Mouse (Mus musculus) adrenal gland, adult 2 months (tissue): ENCODE results near the gene En2. TPM values are rescaled to one million over a fixed set of nuclear protein-coding genes. Genes with fewer than 3 reads are reported as not detected.

ENCODE experiments used
- DNase-seq: peaks from one replicate; pipeline ENCODE4 v3.0.0; 2021
- polyA plus RNA-seq: library from polyadenylated mRNA; depleted of rRNA; stranded (reverse); fragments of >200 nt; gene quantifications from 2 replicates; pipeline ENCODE4 v1.2.3, GENCODE M21; 2012
- total RNA-seq, 2 experiments: library from RNA; stranded (reverse); gene quantifications; 2 replicates each; pipeline ENCODE4 v1.2.3; 2021

En2 gene
- total and polyA plus RNA-seq, 3 experiments: 0.07 to 0.17 (median 0.12) TPM

DNA sequence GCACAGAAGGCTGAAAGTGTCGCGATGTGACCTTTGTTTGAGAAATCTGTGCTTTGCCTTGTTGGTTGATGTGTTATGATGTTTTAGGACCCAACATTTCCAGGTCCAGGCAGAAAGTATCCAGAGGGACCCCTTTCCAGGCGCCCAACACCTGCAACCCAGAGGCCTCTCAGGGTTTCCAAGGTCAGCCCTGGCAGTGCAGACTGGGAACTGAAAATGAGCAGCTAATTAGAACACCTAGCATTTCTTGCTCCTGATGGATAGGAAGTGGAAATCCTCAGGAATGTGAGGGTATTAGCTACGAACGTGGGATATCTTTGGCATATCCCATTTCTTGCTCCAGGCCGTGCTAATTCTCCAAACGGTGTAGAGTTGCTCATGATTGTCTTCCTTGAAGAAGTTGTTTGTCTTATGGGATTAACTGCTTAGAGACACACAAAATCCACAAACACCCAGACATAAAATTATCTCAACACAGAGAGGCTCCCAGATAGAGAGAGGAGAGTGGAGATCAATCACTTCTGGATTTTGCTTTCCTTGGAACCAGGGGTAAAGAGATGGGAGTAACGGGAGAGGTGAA is 5.5 kb upstream of the En2 start:
- no peak for DNase-seq

DNA sequence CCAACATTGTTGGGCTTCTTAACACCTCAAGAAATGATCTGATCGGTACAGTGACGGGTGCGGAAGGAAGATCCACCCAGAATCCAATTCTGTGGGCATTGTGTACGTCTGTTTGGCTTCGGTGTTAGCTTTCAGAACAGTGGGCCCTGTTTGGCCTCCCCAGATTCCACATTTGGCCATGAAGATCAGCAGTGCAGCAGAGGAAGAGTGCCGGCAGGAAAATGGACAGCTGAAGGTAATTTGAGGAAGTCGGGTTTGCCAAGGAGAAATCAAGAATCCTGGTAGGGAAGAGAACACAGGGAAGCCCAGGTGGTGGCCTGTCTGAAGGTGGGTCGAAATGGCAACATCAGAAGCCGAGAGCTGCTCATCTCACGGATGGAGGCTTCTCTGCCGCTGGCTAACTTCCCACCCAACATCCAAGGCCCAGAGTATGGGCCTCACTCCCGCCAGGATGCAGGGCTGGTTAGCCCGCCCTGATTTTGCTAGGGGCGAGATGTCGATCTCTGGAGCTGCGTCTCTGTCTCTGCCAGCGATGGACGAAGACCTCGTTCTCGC is 4.0 kb upstream of the En2 start:
- DNase-seq: no peak

DNA sequence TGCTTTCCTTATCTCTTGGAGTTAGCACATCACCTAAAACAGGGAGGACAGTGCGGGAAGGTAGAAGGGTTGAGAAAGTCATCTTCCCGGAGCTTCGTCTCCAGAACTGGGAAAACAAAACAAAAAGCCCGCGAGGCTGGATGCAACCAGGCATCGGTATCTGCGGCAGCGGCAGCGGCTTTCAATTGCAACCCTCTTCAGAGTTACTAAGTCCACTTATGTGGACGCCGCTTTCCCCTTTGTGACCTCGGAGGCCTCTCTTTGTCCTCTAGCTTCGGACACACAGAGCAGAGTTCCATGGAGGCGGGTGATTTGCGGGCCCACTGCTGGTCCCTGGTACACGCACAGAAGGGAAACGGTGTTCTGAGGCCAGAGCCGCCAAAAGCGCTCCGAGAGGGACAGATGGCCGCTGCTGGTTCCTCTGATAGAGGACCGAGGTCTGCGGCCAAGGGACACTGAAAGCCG is 3.5 kb upstream of the En2 start:
- no peak for DNase-seq

DNA sequence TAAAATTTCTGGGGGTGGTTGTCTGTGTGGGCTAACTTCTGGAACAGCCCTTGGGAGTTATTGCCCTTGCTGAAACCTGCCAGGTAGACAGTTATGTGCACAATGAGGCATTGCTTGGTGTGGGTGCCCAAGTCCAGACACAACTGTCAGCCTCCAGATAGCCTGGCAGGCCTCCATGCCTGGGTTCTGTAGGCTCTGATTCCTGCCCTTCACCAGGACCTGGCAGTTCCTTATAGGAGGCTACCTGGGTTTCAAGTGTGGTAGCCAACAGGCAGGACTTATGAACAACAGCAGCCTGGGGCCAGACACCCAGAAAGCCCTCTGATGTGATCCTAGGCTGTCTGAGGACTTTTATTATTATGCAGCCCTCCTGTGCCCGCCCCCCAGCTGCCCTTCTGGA is 1.6 kb upstream of the En2 start:
- DNase-seq: no peak

DNA sequence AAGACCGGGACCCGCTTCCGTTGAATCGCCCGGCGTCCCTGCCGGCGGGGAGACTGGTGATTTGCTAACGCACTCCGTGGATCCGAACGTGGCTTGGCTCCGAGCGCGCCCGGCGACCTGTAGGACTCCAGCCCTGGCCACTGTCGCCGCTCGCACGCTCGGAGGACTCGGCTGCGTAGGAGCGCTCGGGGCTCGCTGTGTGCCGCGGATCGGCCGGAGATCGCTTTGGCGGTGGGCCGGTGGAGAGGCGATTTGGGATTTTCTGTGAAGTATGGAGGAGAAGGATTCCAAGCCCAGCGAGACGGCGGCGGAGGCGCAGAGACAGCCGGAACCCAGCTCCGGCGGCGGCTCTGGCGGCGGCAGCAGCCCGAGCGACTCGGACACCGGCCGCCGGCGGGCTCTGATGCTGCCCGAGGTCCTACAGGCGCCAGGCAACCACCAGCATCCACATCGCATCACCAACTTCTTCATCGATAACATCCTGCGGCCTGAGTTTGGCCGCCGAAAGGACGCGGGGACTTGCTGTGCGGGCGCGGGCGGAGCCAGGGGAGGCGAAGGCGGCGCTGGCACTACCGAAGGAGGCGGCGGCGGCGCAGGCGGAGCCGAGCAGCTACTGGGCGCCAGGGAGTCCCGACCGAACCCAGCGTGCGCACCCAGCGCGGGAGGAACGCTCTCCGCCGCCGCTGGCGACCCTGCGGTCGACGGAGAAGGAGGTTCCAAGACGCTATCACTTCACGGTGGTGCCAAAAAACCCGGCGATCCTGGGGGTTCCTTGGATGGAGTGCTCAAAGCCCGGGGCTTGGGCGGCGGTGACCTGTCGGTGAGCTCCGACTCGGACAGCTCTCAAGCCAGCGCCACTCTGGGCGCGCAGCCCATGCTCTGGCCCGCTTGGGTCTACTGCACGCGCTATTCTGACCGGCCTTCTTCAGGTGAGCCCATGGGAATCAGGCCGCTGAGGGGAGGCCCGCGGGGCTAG is 1.1 kb downstream of the En2 start:
- peak; percentile 79 for DNase-seq

DNA sequence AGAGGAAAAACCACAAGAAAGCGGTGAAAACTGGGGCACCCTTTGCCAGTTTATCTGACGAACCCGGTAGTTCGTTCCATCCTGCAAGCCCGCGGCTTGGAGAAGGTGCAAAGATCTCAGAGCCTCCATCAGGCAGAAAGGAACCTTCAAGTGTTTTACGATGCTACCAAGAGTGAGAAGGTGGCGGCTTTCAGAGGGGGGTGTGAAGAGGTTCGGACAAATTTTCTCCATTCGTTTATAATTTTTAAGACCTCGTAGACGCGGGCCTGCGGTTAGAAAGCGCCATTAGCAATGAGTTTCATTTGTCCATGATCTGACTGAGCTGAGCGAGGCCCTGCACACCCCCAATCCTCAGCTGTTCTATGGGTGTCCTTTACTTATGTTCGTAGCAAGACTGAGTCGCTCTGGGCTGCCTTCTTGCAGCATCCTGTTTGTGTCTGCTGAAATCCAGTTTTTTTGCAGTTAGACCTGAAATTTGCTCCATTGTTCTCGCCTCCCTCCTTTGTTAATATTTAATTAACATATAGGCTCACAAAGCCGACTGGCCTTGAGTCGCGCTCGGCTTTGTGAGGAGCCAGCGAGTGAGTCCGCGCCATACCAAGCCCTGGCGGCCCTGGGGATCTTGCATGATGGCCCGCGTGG is 2.2 kb downstream of the En2 start:
- no peak for DNase-seq

DNA sequence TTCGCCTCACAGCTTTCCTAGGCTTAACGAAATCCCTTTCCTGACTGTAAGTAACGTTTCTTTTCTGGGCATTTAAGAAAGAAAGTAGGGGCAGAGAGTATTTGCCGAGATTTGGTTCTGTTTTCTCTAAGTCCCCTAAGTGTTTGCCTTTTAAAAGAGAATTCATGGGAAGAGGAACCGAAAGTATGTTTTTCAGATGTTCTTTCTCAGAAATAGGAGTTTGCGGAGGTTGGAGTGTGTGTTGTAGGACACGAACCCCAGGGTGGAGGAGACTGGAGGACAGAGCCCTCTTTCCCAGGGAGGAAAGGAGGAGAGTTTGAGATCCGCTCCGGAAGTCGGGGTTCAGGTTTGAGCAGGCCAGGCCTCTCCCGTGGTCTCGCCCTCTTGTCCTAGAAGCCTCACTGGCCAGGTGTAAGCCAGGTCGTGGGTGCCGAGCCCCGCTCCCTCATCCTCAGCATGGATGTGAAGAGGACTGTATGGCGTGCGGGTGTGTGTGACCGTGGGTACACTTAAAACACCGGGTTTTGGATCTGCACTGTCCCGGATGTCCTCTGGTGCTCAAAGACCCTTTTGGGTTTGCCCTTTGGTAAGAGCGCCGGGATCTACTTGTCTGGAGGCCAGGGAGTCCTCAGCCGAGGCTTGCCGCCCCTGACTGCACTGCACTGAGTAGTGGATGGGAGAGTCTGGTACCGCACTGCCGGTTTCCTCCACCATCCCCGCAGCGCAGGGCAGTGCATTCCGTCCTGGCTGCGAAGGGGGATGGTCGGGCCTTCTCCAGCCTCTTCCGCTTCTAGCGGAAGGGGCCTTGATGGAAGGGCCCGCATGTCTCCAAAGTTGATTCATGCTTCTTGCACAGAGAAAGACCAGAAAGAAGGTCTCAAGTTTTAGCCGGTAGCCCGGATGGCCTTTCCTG is 3.0 kb downstream of the En2 start:
- DNase-seq: no peak

DNA sequence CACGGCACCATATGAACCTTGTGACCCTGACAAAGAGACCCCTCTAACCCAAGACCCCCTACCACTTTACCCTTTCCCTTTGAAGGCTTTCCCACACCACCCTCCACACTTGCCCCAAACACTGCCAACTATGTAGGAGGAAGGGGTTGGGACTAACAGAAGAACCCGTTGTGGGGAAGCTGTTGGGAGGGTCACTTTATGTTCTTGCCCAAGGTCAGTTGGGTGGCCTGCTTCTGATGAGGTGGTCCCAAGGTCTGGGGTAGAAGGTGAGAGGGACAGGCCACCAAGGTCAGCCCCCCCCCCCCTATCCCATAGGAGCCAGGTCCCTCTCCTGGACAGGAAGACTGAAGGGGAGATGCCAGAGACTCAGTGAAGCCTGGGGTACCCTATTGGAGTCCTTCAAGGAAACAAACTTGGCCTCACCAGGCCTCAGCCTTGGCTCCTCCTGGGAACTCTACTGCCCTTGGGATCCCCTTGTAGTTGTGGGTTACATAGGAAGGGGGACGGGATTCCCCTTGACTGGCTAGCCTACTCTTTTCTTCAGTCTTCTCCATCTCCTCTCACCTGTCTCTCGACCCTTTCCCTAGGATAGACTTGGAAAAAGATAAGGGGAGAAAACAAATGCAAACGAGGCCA is 3.8 kb downstream of the En2 start:
- no peak for DNase-seq

DNA sequence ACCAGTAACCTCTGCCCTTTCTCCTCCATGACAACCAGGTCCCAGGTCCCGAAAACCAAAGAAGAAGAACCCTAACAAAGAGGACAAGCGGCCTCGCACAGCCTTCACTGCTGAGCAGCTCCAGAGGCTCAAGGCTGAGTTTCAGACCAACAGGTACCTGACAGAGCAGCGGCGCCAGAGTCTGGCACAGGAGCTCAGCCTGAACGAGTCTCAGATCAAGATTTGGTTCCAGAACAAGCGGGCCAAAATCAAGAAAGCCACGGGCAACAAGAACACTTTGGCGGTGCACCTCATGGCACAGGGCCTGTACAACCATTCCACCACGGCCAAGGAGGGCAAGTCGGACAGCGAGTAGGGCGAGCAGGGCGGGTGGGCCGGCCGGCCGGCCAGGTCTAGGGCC is 4.6 kb downstream of the En2 start:
- DNase-seq: no peak

DNA sequence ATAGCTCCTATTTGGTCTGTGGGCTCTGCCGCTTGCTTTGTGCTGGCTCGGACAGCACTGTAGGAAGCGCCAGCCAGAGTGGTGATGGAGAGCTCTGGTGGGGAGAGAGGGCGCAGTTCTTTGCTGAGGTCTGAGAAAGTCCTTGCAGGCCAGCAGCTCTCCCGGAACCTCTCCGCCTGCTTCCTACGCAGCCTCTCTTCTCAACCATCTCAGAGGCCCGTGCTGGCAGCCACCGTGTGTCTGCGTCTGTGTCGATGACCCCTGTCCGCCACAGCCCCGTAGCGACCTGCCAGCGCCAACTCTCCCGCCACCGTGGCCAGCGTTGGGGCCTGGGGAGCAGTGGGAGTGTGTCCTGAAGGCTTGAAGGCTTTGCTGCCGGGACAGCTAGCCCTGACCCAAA is 5.4 kb downstream of the En2 start:
- no peak for DNase-seq

DNA sequence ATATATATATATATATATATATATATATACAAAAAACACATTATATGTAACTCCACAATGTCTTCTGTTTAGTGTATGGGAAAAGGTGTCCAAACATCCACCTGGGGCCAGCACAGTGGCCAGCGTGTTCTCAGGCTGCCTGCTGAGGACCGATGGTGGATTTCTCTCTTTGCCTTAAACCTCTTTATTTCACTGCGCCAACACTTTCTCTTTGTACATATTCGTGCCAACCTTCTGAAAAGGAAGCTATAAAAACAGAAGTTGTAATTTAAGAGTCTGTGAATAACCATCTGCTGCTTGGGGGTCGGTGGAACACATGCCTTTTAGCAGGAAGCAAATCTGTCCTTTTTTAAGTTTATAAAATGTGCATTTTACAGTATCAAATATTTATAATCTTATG is 6.2 kb downstream of the En2 start:
- no peak for DNase-seq

DNA sequence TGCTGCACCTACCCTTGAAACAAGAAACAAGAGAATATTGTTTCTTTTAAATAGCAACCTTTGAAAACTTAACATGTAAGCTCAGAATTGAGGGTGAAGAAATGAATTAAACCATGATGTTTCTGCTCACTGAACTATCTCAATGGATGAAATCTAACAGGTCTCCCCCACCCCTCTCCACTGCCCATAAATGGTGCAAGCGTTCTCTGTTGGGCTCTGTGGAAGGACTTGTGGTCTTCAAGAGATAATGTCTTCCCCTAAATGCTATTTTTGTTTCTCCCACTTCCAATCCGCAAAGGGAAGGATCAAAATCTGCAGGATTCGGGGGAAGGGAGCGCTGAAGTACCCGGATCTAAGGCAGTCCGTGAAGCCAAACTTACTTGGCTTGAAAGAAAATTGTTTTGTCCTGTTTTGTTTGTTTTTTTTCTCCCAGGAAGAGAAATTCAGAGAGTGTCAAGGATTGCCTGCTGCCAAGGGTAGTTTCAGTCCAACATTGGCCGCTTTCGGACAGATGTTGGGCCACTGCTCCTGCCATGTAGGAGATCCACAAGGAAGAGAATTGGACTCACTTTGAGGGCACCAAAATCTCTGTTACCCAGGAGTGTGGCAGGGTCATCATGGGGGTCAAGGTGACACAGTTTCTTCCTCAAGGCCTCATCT is 6.9 kb downstream of the En2 start:
- DNase-seq: no peak

DNA sequence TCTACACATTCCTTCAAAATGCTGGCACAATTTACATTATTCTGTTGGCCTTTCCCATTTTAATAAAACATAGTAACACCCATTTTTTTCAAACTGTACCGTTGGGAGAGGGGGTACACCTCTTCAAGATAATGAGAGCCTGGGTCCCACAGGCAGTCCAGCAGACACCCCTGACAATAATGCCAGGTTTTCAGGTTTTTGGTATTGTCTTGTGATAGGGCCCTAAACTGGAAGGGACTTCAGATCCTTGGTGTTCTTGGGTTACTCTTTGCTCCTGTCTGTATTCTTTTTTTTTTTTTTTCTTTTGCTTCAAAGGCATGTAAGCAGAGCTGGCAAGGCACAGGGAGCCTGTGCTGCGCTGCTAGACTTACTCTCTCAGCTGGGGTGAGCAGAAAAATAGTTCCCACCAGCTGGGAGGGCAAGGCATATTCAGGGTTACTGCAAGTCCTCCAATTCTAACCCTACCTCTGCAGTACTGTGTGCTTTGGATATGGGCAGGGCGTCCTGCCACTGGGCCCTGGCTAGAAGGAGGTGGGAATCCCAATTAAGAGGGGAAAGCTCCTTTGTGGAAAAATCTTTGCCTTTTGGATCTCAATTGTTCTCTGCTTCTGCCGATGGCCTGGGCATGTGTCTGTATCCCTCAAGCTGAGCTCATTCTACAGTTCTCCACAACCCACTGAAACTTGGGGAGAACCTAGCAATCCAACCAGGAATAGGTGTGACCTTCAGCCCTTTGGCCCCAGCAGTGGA is 7.6 kb downstream of the En2 start:
- DNase-seq: no peak

DNA sequence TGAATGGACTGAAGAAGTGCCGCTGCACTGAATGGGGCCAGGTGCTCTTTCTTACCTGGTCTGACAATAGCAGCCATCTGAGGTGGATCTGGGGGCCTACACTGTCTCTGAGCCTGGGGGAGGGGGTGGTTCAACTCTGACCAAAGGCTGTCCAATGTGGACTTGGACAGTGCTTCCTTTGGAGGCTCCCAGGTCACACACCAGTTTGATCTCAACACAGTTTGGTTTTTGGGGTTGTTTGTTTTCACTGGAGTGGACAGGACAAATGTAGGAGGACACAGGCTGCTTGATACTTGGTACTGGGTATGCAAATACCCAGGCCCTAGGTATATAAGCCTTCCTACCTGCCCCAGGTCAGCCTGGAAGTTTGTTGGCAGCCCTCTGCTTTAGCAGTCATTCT is 8.2 kb downstream of the En2 start:
- DNase-seq: no peak

DNA sequence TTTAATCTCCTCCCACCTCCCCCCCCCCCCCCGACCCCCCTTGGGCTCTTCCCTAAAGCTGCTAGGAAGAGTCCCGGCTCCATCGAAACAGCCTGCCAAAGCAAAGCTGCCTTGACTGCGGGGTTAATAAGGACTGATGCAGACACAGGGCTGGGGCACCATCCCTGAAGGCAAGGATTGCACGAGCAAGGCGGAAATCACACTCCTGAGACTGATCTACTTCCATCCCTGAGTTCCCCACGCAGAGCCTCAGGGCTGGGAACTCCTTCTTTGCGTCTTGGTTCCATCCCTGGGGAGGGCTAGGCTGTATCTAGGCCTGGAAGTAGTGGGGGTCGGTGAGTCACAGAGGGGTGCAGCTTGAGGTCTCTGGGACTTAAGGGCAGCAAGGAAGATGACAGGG is 8.6 kb downstream of the En2 start:
- DNase-seq: no peak

DNA sequence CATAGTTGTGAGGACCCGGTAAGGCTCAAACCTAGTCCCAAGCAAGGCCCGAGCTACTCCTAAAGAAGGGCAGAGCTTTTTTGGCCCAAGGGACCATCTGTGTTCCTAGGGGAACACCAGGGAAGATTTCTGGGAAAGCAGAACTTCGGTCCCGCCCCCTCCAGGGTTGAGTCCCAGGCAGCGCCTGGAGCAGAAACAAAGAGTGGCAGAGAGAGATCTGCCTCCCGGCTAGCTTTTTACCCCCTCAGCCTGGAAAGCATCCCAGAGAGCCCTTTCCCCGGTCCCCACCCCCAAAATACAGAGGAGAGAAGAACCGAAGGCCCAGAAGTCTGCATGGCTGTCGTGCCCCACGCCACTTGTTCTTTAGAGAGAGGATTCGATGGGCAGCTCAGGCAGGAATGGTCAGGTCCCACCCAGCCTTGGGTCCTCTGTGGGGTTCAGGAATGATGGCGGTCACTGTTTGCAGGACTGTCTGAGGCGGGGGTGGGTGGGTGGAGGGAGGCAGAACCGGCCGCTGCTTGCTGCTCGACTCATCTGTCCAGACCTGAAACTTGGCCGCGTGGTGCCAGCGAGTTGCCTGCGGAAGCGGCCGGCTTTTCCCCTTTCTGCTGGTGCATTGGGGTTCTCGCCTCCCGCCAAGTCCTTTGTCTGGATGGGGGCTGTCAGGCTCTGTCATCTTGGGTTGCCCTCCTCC is 9.5 kb downstream of the En2 start:
- no peak for DNase-seq

DNA sequence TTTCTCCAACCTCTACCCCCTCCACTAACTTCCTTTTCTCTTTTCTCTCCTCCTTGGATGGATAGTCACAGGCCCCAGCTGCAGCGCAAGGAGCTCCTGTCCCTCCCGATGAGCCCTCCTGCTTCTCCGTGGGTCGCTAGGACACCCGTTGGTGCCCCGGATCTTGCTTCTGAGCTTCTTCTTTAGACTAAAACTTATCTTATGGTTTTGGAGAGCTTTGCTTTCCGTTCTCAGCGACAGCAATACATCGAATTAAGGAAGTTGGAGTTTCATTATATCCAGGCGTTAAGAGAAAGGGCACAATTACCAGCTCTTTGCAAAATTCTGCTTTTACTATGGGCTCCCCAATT is 10.1 kb downstream of the En2 start:
- DNase-seq: no peak

DNA sequence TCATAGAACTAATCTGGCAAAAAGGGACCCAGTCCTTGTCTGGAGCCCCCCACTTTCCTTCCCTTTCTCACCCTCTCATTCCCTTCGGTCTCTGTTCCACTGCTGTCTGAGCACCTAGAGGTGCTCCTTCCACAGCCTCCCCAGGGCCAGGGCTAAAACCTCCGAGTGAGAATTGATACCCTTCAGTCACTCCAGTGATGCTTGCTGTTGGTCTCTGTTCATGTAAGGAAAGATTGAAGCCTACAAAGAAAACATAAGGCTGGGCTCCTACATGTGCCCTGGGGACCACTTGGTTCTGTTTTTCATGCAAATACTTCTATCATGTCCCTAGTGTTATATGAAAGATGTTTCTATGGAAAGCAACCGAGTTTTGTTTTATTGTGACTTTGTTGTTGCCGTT is 10.5 kb downstream of the En2 start:
- no peak for DNase-seq

DNA sequence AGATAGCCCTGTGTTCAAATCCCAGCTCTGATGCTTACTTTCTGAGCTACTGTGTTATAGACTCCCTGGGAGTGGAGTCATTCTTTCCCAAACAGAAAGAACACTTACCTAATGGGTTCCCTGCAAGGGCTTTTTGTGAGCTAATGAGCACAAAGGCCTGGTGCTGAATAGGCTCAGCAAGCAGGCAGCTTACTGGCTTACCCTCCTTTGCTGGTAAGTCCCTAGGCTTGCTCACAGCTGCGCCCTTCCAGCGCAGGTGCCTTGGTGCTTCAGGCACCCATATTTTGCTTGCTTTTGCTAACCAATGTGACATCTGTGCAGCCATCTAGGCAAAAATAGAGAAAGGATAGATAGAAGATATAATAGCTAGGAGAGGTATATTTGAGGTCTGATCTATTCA is 11.1 kb downstream of the En2 start:
- no peak for DNase-seq
